Mouse (Mus musculus): ENCODE measurements around the gene Cdc42ep3. TPM values are rescaled to one million over a fixed set of nuclear protein-coding genes. Genes with fewer than 3 reads are reported as not detected.

The Cdc42ep3 gene
- polyA plus RNA-seq, 1 experiment = not detected

DNA sequence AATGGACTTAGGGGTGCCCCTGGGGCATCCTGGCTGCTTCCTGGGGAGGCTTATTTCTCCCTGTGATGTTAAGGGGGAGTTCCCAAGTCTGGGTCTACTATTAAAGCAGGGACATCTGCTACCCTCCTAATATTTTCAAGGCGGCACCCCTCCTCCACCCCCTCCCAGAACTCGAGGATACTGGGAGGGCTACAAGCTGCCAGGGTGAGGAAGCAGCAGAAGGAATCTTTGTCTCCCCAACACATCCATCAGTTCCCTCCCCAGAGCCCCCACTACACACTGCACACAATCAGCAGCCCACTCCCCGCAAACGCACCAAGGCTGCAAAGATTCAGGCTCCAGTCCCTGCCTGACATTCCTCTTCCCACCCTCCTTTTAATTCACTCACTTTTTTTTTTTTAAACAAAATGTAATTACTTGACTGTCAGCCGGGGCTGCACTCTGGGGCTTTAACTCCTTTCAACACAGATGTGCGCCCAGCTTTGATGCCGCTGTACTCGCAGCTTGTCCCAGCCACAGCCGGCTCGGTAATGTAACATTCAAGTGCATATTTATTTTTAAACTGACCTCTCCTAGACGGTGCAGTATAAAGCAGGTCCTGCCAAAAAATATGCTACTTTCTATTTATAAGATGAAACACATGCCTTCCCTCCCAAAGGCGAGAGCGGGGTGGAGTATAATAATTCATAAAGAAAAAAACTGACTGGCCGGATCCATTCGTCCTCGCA lies 1.3 kb downstream of the Cdc42ep3 start:
- no peak for TF ChIP-seq GATA1 (IDR thresholded peaks at IDR 0.05; ENCODE audit: low read length)

- no peak for TF ChIP-seq GATA1 (IDR thresholded peaks at IDR 0.05; ENCODE audit: low read length)
Measured at GRCm38 (mm10) chr17:79350751-79351191, 4.1 kb downstream of the Cdc42ep3 start.

DNA sequence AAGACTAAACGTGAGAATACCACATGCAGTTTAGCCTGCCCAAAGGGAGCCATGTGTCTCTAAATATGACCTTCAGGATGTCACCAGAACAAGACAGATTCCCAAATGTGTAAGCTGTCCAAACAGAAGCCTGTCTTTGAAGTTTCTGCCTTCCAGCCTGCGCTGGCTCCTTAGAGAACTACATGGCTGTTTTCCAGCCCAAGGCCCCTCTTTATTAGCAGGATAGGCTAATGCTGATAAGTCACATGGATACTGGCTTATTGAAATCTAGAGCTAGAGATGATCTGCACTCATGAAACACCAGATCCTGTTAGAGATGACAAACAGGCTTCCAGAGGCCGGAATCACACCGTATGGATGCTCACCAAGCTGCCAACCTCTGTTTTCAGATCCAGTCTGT lies 5.5 kb downstream of the Cdc42ep3 start:
- no peak for TF ChIP-seq GATA1 (IDR thresholded peaks at IDR 0.05; ENCODE audit: low read length)

DNA sequence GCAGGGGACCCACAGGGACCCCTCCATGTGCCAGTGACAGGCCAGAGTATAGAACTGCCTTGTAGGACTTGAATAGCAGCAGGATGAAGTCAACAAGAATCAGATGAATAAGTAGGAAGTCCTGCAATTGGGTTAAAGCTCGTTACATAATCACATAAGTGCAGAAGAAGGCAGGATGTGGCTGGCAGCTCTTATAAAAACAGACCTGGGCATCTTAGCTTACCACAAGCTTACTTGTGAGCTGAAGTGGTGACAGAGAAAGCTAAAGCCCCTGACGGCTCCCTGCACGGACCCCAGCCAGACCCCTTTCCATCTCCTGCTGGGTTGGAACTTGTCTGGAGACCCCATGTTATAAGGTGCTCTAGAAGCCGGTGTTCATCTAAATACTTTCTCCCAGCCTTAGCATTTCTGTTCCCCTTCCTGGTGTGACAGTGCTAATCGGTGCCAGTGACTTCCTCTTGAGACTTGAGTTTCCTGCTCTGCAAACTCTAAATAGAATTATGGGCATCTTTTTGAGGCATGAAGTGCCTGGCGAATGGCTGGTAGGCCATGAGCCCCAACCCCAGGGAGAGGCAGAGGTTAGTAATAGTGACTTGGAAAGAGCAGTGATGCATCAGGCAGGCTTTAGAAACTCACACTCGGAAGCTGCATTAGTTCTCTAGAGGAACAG lies 6.8 kb downstream of the Cdc42ep3 start:
- TF ChIP-seq GATA1 (IDR thresholded peaks at IDR 0.05; ENCODE audit: low read length) = no peak

DNA sequence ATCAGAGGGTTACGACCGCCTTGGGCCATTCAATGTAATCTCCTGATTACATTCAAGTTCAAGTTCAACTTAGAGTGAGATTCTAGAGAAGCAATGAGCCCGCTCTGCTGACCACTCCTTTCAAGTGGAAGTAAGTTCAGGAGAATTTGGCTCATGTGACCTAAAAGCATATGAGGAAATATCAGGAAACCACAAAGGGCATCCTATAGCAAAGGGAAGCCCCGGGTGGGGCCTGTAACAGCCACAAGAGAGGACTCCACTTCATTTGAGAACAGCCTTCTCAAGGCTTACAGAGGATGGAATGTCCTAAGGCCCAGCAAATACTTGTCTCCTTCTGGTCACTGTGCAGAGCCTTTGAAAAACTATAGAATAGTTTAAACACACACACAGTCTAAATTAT lies 7.6 kb downstream of the Cdc42ep3 start:
- TF ChIP-seq GATA1 (IDR thresholded peaks at IDR 0.05; ENCODE audit: low read length) = no peak

DNA sequence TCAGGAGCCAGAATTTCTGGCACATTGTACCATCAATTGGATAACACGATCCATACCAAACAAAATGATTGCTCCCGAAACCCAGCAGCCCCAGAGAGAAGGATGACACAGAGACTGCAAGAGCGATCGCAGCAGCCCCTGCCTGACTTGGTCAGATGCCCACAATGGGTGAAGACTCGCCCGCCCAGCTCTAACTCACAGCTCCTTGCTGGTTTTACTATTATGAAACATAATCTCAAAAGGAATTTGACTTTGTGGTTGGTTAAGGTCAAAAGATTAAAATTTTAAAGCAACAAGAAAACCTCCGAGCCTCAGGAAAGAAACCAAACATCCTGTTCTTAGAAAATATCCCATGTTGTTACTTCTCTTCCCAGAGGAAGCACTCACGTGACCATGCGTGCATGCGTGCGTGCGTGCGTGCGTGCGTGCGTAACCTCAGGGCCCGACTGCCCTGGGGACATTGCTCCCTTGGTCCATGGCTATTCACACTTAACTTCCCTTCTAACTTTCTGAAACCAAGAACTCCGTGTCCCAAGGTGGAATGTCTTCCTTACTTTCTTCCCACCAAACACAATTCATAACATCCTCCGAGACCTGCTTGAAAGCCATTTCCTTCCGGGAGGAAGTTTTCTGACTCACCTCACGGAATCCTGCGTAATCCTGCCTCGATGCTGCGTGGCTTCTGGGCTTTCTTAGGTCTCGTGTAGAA lies 9.7 kb downstream of the Cdc42ep3 start:
- no peak for TF ChIP-seq GATA1 (IDR thresholded peaks at IDR 0.05; ENCODE audit: low read length)

DNA sequence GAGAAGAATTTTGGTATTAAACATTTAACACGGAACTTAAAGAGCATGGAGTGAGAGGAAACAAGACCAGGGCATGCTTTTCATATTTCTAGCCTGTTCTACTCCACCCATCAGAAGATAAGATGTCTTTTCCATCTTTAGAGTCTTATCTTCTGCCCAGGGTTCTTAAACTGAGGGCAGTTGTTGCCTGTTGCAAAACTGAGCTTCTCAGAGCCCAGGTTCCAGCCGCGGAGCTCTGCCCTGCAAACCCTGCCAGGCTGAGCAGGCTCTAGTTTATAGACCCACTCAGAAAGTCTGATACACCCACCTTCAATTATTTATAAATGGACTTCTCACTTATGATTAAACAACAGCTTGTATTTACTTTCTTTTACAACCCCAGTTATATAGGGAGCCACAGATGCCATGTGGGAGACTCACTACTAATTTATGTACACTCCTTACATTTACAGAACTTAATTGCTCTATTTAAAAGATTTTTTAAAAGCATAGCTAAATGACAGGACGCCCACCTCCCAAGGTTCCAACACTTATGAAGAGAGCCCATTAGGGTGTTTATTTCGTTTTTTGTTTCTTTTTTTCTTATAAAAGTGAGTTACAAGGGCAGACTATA lies 11.5 kb downstream of the Cdc42ep3 start:
- no peak for TF ChIP-seq GATA1 (IDR thresholded peaks at IDR 0.05; ENCODE audit: low read length)

GRCm38 (mm10) chr17:79342639-79343333 lies 12.1 kb downstream of the Cdc42ep3 start:
- no peak for TF ChIP-seq GATA1 (IDR thresholded peaks at IDR 0.05; ENCODE audit: low read length)

DNA sequence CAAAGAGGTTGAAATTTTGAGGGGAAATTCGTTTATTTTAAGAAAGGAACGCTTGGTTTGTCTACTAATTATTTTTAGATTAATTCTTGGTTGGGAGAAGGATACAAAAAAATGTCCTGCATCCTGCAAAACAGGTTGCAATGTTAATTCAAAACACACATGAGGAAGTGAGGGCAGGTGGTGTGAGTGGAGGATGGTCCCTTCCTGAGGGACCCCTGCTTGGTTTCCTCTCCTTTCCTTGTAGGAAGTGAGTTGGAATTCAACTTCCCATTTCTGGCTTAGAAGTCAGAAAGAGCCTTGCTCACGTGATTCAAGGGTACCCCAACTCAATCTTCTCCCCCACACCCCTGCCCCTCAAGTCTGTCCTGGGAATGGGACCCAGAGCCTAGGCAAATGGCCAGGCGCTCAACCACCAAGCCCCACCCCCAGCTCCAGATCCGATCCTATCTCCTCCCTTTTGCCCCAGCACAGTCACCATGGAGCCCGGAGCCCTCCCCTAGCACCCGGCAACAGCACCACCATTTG lies 12.9 kb downstream of the Cdc42ep3 start:
- no peak for TF ChIP-seq GATA1 (IDR thresholded peaks at IDR 0.05; ENCODE audit: low read length)

- no peak for TF ChIP-seq GATA1 (IDR thresholded peaks at IDR 0.05; ENCODE audit: low read length)
Measured at GRCm38 (mm10) chr17:79337494-79337893, 17.4 kb downstream of the Cdc42ep3 start.

DNA sequence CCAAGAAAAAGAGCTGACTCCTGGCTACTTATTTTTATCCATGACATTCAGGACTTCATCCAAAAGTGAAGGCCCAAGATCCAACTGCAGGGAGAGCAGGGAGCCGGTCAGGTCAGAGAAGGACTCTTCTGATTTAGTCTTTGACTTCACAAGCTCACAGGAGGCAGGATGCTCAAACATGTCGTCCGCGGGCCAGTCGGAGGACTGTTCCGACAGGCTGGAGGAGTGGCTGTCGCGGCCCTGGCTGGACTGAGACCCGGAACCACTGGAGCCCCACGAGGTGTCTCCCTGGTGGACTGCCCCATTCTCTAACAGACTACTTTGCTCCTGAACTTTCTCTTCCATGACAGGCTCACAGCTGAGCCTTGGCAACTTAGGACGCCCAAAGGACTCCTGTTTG lies 20.2 kb downstream of the Cdc42ep3 start:
- no peak for TF ChIP-seq GATA1 (IDR thresholded peaks at IDR 0.05; ENCODE audit: low read length)

DNA sequence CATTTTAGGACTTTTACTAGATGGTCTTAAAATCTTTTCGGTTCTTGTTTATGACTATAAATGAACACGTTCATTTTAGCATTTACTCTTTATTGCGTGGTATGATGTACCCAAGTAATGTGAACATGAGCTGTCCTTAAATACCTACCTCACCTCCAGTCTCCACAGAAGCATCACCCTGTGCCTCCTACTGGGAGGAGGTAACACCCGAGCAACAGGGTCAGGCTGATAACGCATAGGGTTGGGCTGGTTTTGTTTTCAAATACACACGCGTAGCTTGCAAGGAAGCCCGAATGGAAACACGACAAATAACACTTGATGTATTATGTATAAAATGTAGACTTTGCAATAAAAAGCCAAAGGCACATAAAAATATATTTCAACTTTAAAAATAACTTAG lies 21.2 kb downstream of the Cdc42ep3 start:
- no peak for TF ChIP-seq GATA1 (IDR thresholded peaks at IDR 0.05; ENCODE audit: low read length)

GRCm38 (mm10) chr17:79332864-79333263 lies 22.0 kb downstream of the Cdc42ep3 start:
- no peak for TF ChIP-seq GATA1 (IDR thresholded peaks at IDR 0.05; ENCODE audit: low read length)

DNA sequence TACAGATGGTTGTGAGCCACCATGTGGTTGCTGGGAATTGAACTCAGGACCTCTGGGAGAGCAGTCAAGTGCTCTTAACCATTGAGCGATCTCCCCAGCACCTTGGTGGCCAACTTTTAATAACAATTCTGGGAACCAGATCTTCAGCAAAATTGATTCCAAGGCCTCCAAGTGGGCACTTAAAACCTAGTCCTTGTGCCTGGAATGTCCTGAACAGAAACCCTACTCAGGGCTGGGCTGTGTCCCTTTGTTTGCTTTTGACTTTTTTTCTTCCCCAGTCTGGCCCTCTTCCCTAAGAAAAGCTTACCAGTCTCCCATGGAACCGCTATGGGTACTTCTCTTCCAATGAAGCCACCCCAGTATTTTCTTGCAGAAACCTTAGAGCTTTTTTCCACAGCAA lies 24.5 kb downstream of the Cdc42ep3 start:
- no peak for TF ChIP-seq GATA1 (IDR thresholded peaks at IDR 0.05; ENCODE audit: low read length)

DNA sequence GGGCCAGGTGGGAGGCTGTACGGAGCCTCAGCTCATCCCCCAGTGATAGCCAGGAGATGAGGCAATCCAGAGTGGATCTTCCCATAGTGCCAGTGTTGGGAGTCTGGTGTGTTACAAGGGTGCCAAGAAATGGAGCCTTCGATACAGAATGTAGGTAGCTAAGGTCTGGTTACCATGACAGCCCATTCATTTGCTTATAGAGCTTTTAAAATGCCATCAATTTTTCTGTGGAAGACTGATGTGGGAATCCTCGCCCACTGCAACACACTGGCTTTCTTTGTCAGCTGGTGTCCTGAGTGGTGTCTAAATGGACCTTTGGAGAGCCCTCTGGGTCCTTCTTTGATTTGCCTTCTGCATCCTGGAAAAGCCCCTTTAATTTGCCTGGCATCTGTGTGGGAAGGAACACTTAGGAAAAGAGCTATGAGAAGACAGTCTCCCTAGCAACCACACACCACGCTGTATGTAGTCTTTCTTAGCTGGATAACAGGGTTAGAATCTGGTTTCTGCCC lies 28.0 kb downstream of the Cdc42ep3 start:
- no peak for TF ChIP-seq GATA1 (IDR thresholded peaks at IDR 0.05; ENCODE audit: low read length)
